Mouse (Mus musculus): Measurements from ENCODE around the gene Lyg2.

- no peak for TF ChIP-seq POLR2A (IDR thresholded peaks at IDR 0.05; ENCODE audit: low read depth, low read length)
- no peak for TF ChIP-seq CTCF (IDR thresholded peaks at IDR 0.05; ENCODE audit: extremely low read depth, insufficient read length, insufficient replicate concordance, low read depth, low read length)
These were observed 27.1 kb downstream of the Lyg2 start for GRCm38 (mm10) chr1:37889206-37889605.

Measured in small intestine, adult 2 months (tissue).